In the genomic region with DNA sequence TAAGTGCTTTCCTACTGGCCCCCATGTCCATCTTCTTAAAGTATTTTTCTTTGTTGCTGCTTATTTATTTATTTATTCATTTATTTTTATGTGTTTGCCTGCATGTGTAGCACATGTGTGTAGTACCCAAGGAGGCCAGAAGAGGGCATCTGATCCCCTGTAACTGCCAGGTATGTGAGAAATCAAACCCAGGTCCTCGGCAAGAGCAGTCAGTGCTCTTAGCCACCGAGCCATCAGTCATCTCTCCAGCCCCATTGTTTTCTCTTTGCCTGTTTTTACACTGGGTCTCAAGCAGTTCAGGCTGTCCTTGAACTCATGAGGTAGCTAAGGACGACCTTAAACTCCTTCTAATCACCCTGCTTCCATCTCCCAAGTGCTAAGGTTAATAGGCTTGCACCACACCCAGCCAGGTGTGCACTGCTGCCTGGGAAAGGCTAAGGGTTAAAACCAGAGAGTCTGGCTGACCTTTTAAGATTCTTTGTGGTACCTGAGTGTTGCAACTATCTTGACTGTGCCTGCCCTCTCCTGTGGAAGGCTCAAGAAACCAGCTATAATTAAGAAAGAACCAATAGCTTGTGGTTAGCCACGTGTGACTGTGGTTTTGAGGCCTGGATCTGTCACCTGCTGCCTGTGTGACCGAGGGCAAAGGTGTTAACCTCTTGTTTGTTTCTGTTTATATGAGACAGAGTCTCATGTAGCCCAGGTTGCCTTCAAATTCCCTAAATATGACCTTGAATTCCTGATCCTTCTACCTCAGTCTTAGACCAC, we compare ENCODE assay signal across 8 mouse cellular contexts. TPM values are rescaled to one million over a fixed set of nuclear protein-coding genes. Genes with fewer than 3 reads are reported as not detected.
DNase-seq lines count a peak whose midpoint lies in the region; ATAC-seq and TF ChIP-seq lines count a peak whose summit lies in the region.

No protein-coding gene starts in this region.

- no peak for TF ChIP-seq EP300 in heart, postnatal 0 days (IDR thresholded peaks at IDR 0.05; ENCODE audit: low read depth)

- no peak for DNase-seq in gastrocnemius, adult 2 months
- no peak for DNase-seq in gastrocnemius, postnatal 36 days
- peak; percentile 45 for DNase-seq in lung, embryonic 14.5 days
- no peak for DNase-seq in lung, postnatal 14 days
- DNase-seq in heart, postnatal 0 days (ENCODE audit: low spot score) = no peak
- peak; percentile 35 for DNase-seq in thymus, postnatal 0 days (ENCODE audit: low spot score)
- DNase-seq in spleen, postnatal 14 days (ENCODE audit: low spot score in 2 of 2) = no peak
- no peak for DNase-seq in layer of hippocampus, postnatal 14 days (ENCODE audit: low spot score in 2 of 2)

- intact Hi-C loops in gastrocnemius, adult 2 months (cut with DNase I) = loop anchor here (5.0 kb wide), 1 partner anchor 91 kb away; a partner anchor contains a TSS
- intact Hi-C loops in gastrocnemius, postnatal 36 days (cut with DNase I) = loop anchor here (2.0 kb wide), 1 partner anchor 14 kb away; no protein-coding TSS in a partner anchor

- H3K27ac ChIP-seq in gastrocnemius, adult 2 months = peak overlapping the region; percentile 94
- H3K27ac ChIP-seq in lung, embryonic 14.5 days (ENCODE audit: low read depth) = no peak overlapping the region
- H3K27ac ChIP-seq in heart, postnatal 0 days (ENCODE audit: low read depth) = peak overlapping the region; percentile 100

- H3K4me2 ChIP-seq in lung, embryonic 14.5 days = no peak overlapping the region
- no peak overlapping the region for H3K4me2 ChIP-seq in heart, postnatal 0 days (ENCODE audit: low read depth, low read length)

- no peaks in the 10 kb centered on the region for H3K27me3 ChIP-seq in lung, embryonic 14.5 days (ENCODE audit: insufficient read depth, low read length)
- H3K27me3 ChIP-seq in heart, postnatal 0 days (ENCODE audit: control insufficient read depth, insufficient read depth, low read length) = no peaks in the 10 kb centered on the region

- WGBS in lung, embryonic 14.5 days = 53% methylated on average over 5 of the region's 5 CpGs
- 73% methylated on average over 5 of the region's 5 CpGs for WGBS in heart, postnatal 0 days

- H3K9ac ChIP-seq in lung, embryonic 14.5 days = no peak overlapping the region
- H3K9ac ChIP-seq in heart, postnatal 0 days (replicated peaks; ENCODE audit: low read depth, low read length) = no peak overlapping the region

- no peak overlapping the region for H3K4me3 ChIP-seq in gastrocnemius, adult 2 months
- H3K4me3 ChIP-seq in lung, embryonic 14.5 days (ENCODE audit: low read depth, low read length) = no peak overlapping the region
- no peak overlapping the region for H3K4me3 ChIP-seq in heart, postnatal 0 days (ENCODE audit: low read depth, low read length)

- TF ChIP-seq CTCF in gastrocnemius, adult 2 months (IDR thresholded peaks at IDR 0.05) = peak; percentile 45
- peak; percentile 58 for TF ChIP-seq CTCF in lung, embryonic 14.5 days (IDR thresholded peaks at IDR 0.05; ENCODE audit: low read depth)
- TF ChIP-seq CTCF in heart, postnatal 0 days (IDR thresholded peaks at IDR 0.05; ENCODE audit: low read depth) = peak; percentile 40; the same call in 1 of the 2 replicates

- ATAC-seq in lung, embryonic 14.5 days (ENCODE audit: insufficient read depth) = no peak
- no peak for ATAC-seq in heart, postnatal 0 days (ENCODE audit: insufficient read depth, low read depth)

- no peaks in the 10 kb centered on the region for H3K4me1 ChIP-seq in lung, embryonic 14.5 days (ENCODE audit: insufficient read depth)
- H3K4me1 ChIP-seq in heart, postnatal 0 days (ENCODE audit: control insufficient read depth, insufficient read depth) = peaks cover 20% of the 10 kb centered on the region

- H3K9me3 ChIP-seq in lung, embryonic 14.5 days (ENCODE audit: low read depth, low read length) = no peaks in the 10 kb centered on the region
- no peaks in the 10 kb centered on the region for H3K9me3 ChIP-seq in heart, postnatal 0 days (replicated peaks; ENCODE audit: control insufficient read depth, low read length)

- H3K36me3 ChIP-seq in lung, embryonic 14.5 days (ENCODE audit: insufficient read depth) = no peaks in the 10 kb centered on the region
- H3K36me3 ChIP-seq in heart, postnatal 0 days (replicated peaks; ENCODE audit: control insufficient read depth, insufficient read depth, low read length) = no peaks in the 10 kb centered on the region

RNA-seq across cellular contexts. Expression of a gene that starts 16.7 kb away (rescaled TPM):
- 100 to 1,000 TPM; 129 to 136 TPM for total RNA-seq in gastrocnemius, adult 2 months (2021)
- total RNA-seq in gastrocnemius, postnatal 36 days (2021) = 100 to 1,000 TPM; 113 to 117 TPM
- polyA plus RNA-seq in lung, embryonic 14.5 days (2014; fragmentation: Nextera tagmentation; extraction: Ambion mirVana) = 121 and 122 TPM in 2 replicates
- total RNA-seq in heart, postnatal 0 days (2014; rRNA removed; ENCODE audit: low replicate concordance) = 182 and 204 TPM in 2 replicates
- polyA plus RNA-seq in heart, postnatal 0 days (2015; fragmentation: Nextera tagmentation; extraction: Ambion mirVana) = 72.3 and 80.6 TPM in 2 replicates
- 61.5 and 67.0 TPM in 2 replicates for polyA plus RNA-seq in thymus, postnatal 0 days (2015; fragmentation: Nextera tagmentation; extraction: Ambion mirVana)
- 100 to 1,000 TPM; 102 TPM for total RNA-seq in layer of hippocampus, postnatal 14 days (2021)

Comparison
In these comparisons a context has a peak if more than half of its experiments do, and no peak if none do; other contexts are left out.
1. DNase-seq: peak in lung, embryonic 14.5 days (single experiment) and thymus, postnatal 0 days (single experiment); none in gastrocnemius, adult 2 months (single experiment), gastrocnemius, postnatal 36 days (0 of 2), lung, postnatal 14 days (single experiment), heart, postnatal 0 days (single experiment), spleen, postnatal 14 days (0 of 2) and layer of hippocampus, postnatal 14 days (0 of 2).
2. Peak in every context shown above with its lines, with median percentiles within 50 percentile points of each other: CTCF ChIP-seq.